Mouse (Mus musculus): ENCODE measurements around the gene Mien1. TPM values are rescaled to one million over a fixed set of nuclear protein-coding genes. Genes with fewer than 3 reads are reported as not detected.

Mien1 gene
- polyA plus RNA-seq, 1 experiment from 2014 or later: 85.9 TPM

- H3K4me3 ChIP-seq: no peak overlapping the region
- peaks cover 11% of the 10 kb centered on the region; the same call in 1 of the 2 replicates for H3K27me3 ChIP-seq (replicated peaks; ENCODE audit: low read depth, poor library complexity, severe bottlenecking)
- H3K27ac ChIP-seq (replicated peaks): no peak overlapping the region
- H3K9me3 ChIP-seq: no peaks in the 10 kb centered on the region
- WGBS: 64% methylated on average over 8 of the region's 8 CpGs
- peaks cover 37% of the 10 kb centered on the region for H3K4me1 ChIP-seq
- no peaks in the 10 kb centered on the region for H3K36me3 ChIP-seq (replicated peaks)
- no peak for DNase-seq (ENCODE audit: low spot score)
These were observed 35.2 kb upstream of the Mien1 start for GRCm38 (mm10) chr11:98473916-98474479.

GRCm38 (mm10) chr11:98472696-98473095 lies 33.9 kb upstream of the Mien1 start:
- DNase-seq (ENCODE audit: low spot score): no peak
- Histone ChIP-seq H3K27ac (replicated peaks) (no peak overlapping the region), H3K4me1 (peaks cover 37% of the 10 kb centered on the region), H3K27me3 (replicated peaks; ENCODE audit: low read depth, poor library complexity, severe bottlenecking) (peaks cover 14% of the 10 kb centered on the region; the same call in 1 of the 2 replicates), H3K9me3 (no peaks in the 10 kb centered on the region), H3K36me3 (replicated peaks) (no peaks in the 10 kb centered on the region), H3K4me3 (no peak overlapping the region)
- WGBS: 64% methylated on average over 4 of the region's 4 CpGs

- Histone ChIP-seq H3K4me3 (no peak overlapping the region), H3K9me3 (no peaks in the 10 kb centered on the region), H3K36me3 (replicated peaks) (no peaks in the 10 kb centered on the region), H3K27me3 (replicated peaks; ENCODE audit: low read depth, poor library complexity, severe bottlenecking) (peaks cover 14% of the 10 kb centered on the region; the same call in 1 of the 2 replicates), H3K4me1 (peaks cover 37% of the 10 kb centered on the region), H3K27ac (replicated peaks) (no peak overlapping the region; the same call in 1 of the 2 replicates)
- DNase-seq (ENCODE audit: low spot score): no peak
- 81% methylated on average over 6 of the region's 6 CpGs for WGBS
These were observed 32.0 kb upstream of the Mien1 start for GRCm38 (mm10) chr11:98470795-98471194.

GRCm38 (mm10) chr11:98469761-98470714 lies 31.2 kb upstream of the Mien1 start:
- peak; percentile 42 for DNase-seq (ENCODE audit: low spot score)
- no peak overlapping the region for H3K4me3 ChIP-seq
- no peaks in the 10 kb centered on the region for H3K36me3 ChIP-seq (replicated peaks)
- H3K4me1 ChIP-seq: peaks cover 37% of the 10 kb centered on the region
- 69% methylated on average over 22 of the region's 22 CpGs for WGBS
- H3K9me3 ChIP-seq: no peaks in the 10 kb centered on the region
- peak overlapping the region; percentile 55; the same call in 1 of the 2 replicates for H3K27ac ChIP-seq (replicated peaks)
- peaks cover 19% of the 10 kb centered on the region; the same call in 1 of the 2 replicates for H3K27me3 ChIP-seq (replicated peaks; ENCODE audit: low read depth, poor library complexity, severe bottlenecking)

- Histone ChIP-seq H3K4me3 (no peak overlapping the region), H3K9me3 (no peaks in the 10 kb centered on the region), H3K4me1 (peaks cover 2% of the 10 kb centered on the region), H3K27ac (replicated peaks) (no peak overlapping the region), H3K36me3 (replicated peaks) (no peaks in the 10 kb centered on the region), H3K27me3 (replicated peaks; ENCODE audit: low read depth, poor library complexity, severe bottlenecking) (peaks cover 50% of the 10 kb centered on the region)
- whole genome bisulfite sequencing: 85% methylated on average over 6 of the region's 6 CpGs
- no peak for DNase-seq (ENCODE audit: low spot score)
These were observed 25.7 kb upstream of the Mien1 start for GRCm38 (mm10) chr11:98464516-98464915.

- no peaks in the 10 kb centered on the region for H3K36me3 ChIP-seq (replicated peaks)
- no peak overlapping the region for H3K27ac ChIP-seq (replicated peaks)
- peaks cover 8% of the 10 kb centered on the region for H3K4me1 ChIP-seq
- no peak overlapping the region for H3K4me3 ChIP-seq
- 88% methylated on average over 9 of the region's 9 CpGs for WGBS
- H3K27me3 ChIP-seq (replicated peaks; ENCODE audit: low read depth, poor library complexity, severe bottlenecking): peaks cover 56% of the 10 kb centered on the region
- no peaks in the 10 kb centered on the region for H3K9me3 ChIP-seq
- DNase-seq (ENCODE audit: low spot score): no peak
These were observed 25.1 kb upstream of the Mien1 start for GRCm38 (mm10) chr11:98463911-98464310.

GRCm38 (mm10) chr11:98462255-98462654 lies 23.5 kb upstream of the Mien1 start:
- peaks cover 23% of the 10 kb centered on the region for H3K4me1 ChIP-seq
- WGBS: 88% methylated on average over 6 of the region's 6 CpGs

GRCm38 (mm10) chr11:98461109-98461720 lies 22.4 kb upstream of the Mien1 start:
- no peak for DNase-seq (ENCODE audit: low spot score)
- peaks cover 27% of the 10 kb centered on the region for H3K4me1 ChIP-seq
- H3K27ac ChIP-seq (replicated peaks): no peak overlapping the region
- H3K36me3 ChIP-seq (replicated peaks): no peaks in the 10 kb centered on the region
- 59% methylated on average over 6 of the region's 6 CpGs for WGBS
- H3K27me3 ChIP-seq (replicated peaks; ENCODE audit: low read depth, poor library complexity, severe bottlenecking): peaks cover 67% of the 10 kb centered on the region
- H3K4me3 ChIP-seq: no peak overlapping the region
- H3K9me3 ChIP-seq: no peaks in the 10 kb centered on the region

More at GRCm38 (mm10) chr11:98462255-98462654, 23.5 kb upstream of the Mien1 start:
- Histone ChIP-seq H3K27ac (replicated peaks) (no peak overlapping the region), H3K9me3 (no peaks in the 10 kb centered on the region), H3K27me3 (replicated peaks; ENCODE audit: low read depth, poor library complexity, severe bottlenecking) (peaks cover 67% of the 10 kb centered on the region), H3K4me3 (no peak overlapping the region), H3K36me3 (replicated peaks) (no peaks in the 10 kb centered on the region)
- no peak for DNase-seq (ENCODE audit: low spot score)

GRCm38 (mm10) chr11:98459860-98460259 lies 21.1 kb upstream of the Mien1 start:
- Histone ChIP-seq H3K36me3 (replicated peaks) (peaks cover 9% of the 10 kb centered on the region), H3K4me1 (peaks cover 27% of the 10 kb centered on the region), H3K4me3 (no peak overlapping the region), H3K9me3 (no peaks in the 10 kb centered on the region), H3K27ac (replicated peaks) (no peak overlapping the region), H3K27me3 (replicated peaks; ENCODE audit: low read depth, poor library complexity, severe bottlenecking) (peaks cover 70% of the 10 kb centered on the region)
- 78% methylated on average over 9 of the region's 9 CpGs for WGBS
- no peak for DNase-seq (ENCODE audit: low spot score)

GRCm38 (mm10) chr11:98459071-98459741 lies 20.4 kb upstream of the Mien1 start:
- peaks cover 27% of the 10 kb centered on the region for H3K4me1 ChIP-seq
- no peak overlapping the region for H3K27ac ChIP-seq (replicated peaks)
- WGBS: 14% methylated on average over 11 of the region's 11 CpGs
- no peaks in the 10 kb centered on the region for H3K9me3 ChIP-seq
- peaks cover 74% of the 10 kb centered on the region for H3K27me3 ChIP-seq (replicated peaks; ENCODE audit: low read depth, poor library complexity, severe bottlenecking)
- DNase-seq (ENCODE audit: low spot score): no peak
- H3K4me3 ChIP-seq: no peak overlapping the region
- H3K36me3 ChIP-seq (replicated peaks): peaks cover 14% of the 10 kb centered on the region

GRCm38 (mm10) chr11:98458121-98458990 lies 19.6 kb upstream of the Mien1 start:
- peaks cover 75% of the 10 kb centered on the region for H3K27me3 ChIP-seq (replicated peaks; ENCODE audit: low read depth, poor library complexity, severe bottlenecking)
- H3K4me3 ChIP-seq: peak overlapping the region; percentile 66
- peak overlapping the region; percentile 82 for H3K27ac ChIP-seq (replicated peaks)
- peaks cover 23% of the 10 kb centered on the region for H3K36me3 ChIP-seq (replicated peaks)
- DNase-seq (ENCODE audit: low spot score): no peak
- WGBS: 3% methylated on average over 30 of the region's 30 CpGs
- H3K4me1 ChIP-seq: peaks cover 27% of the 10 kb centered on the region
- no peaks in the 10 kb centered on the region for H3K9me3 ChIP-seq

Measured in embryonic facial prominence, embryonic 10.5 days (tissue).